Mouse (Mus musculus): ENCODE results near the gene Stard3nl.

The Stard3nl gene

DNA sequence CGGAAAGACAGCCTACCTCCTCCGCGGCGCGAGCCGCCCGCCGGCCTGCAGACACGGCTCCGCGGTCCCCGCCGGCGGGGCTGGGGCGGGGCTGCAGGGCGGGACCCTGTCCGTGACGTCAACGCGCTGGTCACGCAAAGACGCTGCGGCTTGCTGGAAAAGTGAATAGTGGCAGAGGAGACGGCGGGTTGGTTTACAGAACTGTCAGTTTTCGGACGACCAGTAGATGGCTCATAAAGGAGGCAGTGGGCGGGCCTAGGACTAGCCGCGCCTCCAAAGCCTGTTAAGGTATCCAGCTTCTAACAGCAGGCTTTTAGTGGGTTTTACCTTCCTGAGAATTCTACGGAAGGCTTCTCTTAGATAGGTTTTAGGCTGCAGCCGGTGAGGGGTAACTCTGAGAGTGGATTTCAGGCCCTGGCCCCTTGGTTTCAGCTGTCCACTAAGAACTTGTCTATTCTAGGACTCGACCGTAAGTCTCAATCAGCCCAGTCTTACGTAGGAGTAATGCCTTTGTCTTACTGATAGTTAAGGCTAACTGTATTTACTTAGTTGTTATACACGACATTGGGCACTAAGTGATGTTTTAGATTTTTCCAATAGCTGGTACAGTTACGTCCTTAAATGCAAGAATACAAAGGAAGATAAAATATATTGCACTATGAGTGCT, at the start of gene Stard3nl:
Gene Stard3nl, minus strand, starts transcription at position 108 of the 667 bp plus-strand sequence.
- under 1% methylated on average over 37 of the region's 37 CpGs for WGBS

DNA sequence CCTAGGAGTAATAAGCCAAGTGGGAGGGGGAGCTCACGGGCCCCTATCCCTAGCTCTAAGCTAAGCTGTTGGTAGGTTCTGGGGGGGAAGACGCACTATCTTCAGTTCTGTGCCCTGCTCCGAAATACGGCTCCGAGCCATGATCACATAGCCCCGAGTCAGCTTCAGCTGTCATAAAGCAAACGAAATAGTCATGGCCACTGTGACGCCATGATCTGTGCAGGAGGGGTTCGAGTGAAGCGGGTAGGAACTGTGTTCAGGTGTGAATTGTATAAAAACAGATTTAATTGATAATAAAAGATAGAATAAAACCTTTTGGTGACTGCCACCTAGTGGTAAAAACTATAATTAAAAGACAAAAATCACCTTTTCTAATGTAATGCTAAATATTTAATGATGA, 42.4 kb upstream of the Stard3nl start:
- WGBS, result 61% methylated on average over 10 of the region's 10 CpGs

DNA sequence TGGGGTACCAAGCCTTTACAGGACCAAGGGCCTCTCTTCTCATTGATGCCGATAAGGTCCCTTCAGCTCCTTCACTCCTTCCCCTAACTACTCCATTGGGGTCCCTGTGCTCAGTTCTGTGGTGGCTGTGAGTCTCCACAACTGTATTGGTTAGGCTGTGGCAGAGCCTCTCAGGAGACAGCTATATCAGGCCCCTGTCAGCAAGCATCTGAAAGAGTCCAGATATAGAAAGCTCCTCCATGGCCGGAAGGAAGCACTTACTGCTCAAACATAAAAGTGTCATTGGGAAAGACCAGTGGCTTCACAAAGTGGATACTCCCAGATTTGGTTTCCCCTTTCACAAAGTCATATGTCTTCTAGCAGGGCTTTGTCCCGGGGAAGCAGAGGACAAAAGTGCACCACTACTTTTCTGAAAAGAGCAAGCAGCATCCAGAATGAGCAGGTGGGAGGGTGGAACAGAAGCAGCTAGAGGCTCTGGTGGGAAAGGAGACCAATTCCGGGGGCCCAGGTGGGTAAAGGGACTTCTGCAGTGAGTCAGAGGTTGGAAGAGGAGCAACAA, 34.3 kb upstream of the Stard3nl start:
- 88% methylated on average over 4 of the region's 4 CpGs for WGBS

GRCm38 (mm10) chr13:19428076-19428475, 32.5 kb upstream of the Stard3nl start:
- WGBS, result 64% methylated on average over 5 of the region's 5 CpGs

DNA sequence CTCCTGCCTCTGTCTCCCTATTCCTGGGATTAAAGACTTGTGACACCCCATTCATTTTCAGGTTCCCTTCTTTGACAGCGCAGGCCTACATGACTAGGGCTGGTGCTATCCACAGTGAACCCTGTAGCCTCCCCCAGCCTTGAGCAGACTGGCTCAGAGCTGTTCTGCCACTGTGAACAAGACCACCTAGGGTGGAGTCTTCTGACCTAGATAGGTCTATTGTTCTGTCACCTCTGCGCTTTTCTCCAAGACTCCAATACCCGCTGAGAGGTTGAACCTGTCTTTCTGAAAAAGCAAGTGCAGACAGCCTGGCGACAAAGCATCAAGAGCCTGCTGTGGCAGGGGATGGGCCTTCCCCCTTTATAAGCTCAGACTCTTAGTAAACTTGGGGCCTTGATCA, 29.0 kb upstream of the Stard3nl start:
- 90% methylated on average over 4 of the region's 4 CpGs for WGBS

DNA sequence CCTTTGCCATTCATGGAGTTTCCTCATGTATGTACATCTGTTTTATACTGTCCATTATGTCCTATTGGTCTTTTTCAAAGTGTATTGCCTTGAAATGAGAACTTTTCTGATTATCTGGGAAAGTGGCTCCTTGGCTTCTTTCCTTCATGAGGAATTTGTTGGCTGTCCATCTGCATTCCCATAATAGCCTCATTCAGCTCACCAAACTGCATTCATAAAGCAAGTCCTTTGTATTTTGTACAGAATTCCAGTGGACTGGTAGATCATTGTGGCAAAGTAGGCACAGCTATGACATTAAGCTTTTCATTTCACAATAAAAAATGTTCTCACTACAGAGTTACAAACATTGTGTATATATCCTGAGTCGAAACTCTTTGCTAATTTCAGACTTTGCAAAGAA, 26.9 kb upstream of the Stard3nl start:
- 62% methylated on average over 1 of the region's 1 CpGs for WGBS

- WGBS, result 85% methylated on average over 4 of the region's 4 CpGs
Observed at GRCm38 (mm10) chr13:19417885-19418521, 22.4 kb upstream of the Stard3nl start.

DNA sequence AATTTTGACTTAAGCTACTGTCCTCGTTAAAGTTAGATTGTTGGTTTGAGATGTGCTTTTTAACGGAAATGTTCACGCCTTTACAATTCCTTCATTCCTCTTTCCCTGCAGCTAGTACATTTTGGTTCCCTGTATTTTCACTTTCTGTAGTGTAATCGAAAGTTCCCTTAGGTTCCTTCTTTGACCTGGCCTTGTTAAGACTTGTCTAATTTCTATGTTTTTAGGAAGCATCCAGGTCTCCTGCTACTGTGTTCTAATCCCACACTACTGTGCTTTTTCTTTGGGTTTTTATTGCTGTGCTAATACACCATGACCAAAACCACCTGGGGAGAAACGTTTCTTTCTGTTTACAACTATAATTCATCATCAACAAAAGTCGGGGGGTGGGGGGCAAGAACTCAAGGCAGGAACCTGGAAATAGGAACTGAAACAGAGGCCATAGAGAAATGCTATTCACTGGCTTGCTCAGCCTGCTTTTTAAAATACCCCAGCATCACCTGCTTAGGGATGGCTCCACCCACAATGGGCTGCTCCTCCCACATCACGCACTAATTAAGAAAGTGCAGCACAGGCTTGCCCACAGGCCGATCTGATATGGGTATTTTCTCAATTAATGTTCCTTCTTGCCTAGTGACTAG, 20.4 kb upstream of the Stard3nl start:
- 67% methylated on average over 8 of the region's 8 CpGs for WGBS

DNA sequence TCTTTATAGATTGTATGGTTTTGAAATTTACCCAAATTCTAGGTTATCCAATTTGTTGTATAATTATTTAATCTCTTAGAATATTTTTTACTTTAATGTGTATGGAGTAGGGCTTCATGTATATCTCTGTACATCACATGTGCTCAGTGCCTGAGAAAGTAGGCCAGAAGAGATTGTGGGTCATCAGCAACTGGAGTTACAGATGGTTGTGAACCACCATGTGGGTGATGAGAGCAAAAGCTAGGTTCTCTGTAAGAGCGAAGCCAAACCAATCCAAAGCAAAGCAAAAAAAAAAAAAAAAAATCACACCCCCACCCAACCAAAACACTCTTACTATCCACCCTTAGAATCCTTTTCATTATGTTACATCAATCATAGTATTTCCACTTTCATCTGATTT, 19.7 kb upstream of the Stard3nl start:
- 47% methylated on average over 1 of the region's 1 CpGs for WGBS

GRCm38 (mm10) chr13:19412334-19412939, 16.8 kb upstream of the Stard3nl start:
- WGBS, result 69% methylated on average over 2 of the region's 2 CpGs

DNA sequence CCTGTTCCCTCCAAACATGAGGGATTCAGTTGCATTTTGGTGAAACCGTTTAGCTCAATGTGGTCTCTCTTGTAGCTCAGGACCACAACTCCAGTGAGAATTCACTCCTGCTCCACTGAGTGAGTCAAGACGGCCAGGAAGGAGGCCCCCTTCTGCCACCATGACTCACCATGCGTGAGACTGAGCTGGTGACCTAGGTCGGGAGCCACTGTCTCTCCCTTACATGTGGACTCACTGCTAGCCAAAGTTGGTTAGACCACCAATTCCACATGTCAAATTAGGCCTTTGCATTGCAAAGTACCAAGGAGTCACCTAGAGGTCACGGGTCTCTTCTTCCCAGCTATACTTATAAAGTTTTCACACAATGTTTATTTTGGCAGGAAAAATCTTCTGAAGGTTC, 16.3 kb upstream of the Stard3nl start:
- WGBS, result 87% methylated on average over 5 of the region's 5 CpGs

DNA sequence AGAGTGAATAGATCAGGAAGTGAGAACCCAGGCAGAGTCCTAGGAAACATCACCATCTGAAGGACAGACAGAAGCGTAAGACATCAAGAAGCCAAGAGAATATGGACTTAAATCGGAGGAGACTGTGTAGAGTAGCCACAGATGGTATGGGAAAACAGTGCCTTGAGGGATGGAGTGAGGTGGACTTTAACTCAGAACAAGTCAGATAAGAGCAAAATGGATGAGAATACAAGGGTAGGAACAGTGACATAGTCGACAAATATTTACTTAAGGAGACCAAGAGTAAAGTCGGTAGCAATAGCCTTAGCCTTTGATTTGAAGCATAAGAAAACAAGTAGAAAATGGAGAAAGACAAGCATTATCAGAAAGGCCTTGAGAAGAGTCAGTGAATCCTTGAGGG, 15.1 kb upstream of the Stard3nl start:
- WGBS, result 95% methylated on average over 4 of the region's 4 CpGs

- WGBS, result 96% methylated on average over 2 of the region's 2 CpGs
Observed at GRCm38 (mm10) chr13:19407953-19408352, 12.4 kb upstream of the Stard3nl start.

GRCm38 (mm10) chr13:19404623-19405022, 9.0 kb upstream of the Stard3nl start:
- WGBS, result 92% methylated on average over 2 of the region's 2 CpGs

DNA sequence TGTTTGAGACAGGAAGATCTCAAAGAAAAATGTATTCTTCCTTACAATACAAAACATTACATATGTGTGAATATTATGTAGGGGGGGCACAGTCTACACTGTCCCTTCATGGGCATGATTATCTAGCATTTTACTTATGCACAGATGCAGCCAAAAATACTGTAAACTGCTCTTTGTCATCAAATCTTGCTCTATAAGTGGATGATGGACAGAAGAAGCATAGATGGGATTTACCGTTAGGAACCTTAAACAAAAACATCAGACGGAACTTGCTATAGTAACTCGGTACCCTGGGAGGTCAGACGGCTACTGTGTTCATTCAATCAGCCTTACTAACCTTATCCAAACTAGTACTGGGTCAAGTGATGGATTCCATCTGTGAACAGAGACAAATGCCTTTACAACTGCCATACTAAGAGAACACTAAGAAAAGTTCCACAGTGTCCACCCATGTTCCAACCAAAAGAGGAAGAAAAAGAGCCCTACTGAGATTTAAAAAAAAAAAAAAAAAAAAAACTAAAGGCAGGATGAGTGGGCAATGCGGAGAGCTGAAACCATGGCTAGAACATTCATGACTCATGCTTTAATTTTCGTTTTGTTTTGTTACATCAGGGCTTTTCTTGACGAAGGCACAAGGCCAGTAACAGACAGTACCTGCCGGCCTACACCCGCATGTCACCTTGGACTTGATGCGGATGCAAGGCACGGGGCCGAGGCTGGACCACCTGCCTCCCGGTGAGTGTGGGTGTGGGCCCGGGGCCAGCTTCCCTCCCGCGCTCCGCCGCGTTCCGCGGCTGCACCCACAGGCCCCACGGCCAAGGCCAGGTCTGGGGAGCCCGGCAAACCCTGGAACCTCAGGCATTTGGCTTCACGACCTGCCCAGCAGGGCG, 552 bp downstream of the Stard3nl start:
- WGBS, result under 1% methylated on average over 25 of the region's 25 CpGs

- 42% methylated on average over 4 of the region's 4 CpGs for WGBS
Observed at GRCm38 (mm10) chr13:19394171-19394570, 1.4 kb downstream of the Stard3nl start.

GRCm38 (mm10) chr13:19393731-19394130, 1.9 kb downstream of the Stard3nl start:
- WGBS, result 60% methylated on average over 2 of the region's 2 CpGs

- 45% methylated on average over 4 of the region's 4 CpGs for WGBS
Observed at GRCm38 (mm10) chr13:19391608-19392007, 4.0 kb downstream of the Stard3nl start.

- 77% methylated on average over 4 of the region's 4 CpGs for WGBS
Observed at GRCm38 (mm10) chr13:19390296-19390695, 5.3 kb downstream of the Stard3nl start.

DNA sequence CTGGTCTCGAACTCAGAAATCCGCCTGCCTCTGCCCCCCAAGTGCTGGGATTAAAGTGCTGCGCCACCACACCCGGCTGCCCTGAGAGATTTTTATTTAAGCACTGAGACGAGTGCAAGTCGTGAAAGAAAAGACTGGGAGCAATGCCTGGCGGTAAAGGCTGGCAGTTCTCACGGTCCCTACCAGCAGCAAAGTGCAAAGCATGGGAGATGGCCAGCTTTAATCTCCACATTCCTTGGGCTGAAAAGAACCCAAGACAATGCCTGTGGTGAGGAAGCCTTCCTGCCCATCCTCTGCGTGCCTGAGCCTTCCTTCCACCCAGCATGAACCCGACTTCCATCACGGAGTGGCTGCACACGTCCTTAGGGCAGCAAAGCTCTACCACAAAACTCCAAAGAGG, 5.7 kb downstream of the Stard3nl start:
- 53% methylated on average over 12 of the region's 12 CpGs for WGBS

DNA sequence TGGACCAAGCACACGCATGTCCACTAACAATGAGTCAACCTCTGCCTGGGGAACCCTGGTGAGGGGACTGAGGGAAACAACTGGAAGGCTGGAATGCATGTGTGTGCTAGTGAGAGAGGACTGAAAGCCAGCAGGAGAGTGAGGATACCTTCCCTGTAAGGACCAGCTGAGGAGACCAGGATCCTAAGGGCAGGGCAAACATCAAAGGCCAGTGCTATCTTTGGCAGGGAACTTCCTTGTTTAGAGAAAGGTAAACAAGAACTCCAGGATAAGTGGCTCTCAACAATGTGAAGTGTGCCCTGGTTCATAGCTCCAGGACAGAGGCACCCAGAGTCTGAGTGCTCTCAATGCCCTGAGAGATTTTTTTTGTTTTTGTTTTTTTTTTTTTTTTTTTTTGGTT, 6.2 kb downstream of the Stard3nl start:
- WGBS, result 86% methylated on average over 1 of the region's 1 CpGs

Measured in cerebral cortex, adult 2 months (tissue).